Mouse (Mus musculus): ENCODE data around the gene Syt2.

The Syt2 gene

DNA sequence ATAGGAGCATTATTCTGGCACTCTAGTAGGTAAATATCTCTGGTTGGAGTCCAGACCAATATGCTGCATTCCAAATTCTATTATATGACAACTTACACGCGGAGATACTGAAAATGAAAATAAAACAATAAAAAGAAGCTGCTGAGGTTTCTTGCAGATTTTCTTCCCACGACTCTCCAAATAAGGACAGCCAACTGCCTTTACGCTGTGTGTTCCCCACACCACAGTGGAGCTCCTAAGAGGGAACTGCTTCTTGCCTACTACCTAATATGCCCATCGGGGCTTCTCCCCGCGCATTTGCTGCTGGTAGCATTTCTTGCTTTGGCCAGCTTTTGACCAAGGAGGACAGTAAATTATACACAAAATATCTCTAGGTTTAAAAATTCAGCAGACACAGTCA is 155.3 kb downstream of the Syt2 start:
- ATAC-seq (ENCODE audit: insufficient number of reproducible peaks, low FRiP score, low TSS enrichment), result no peak

DNA sequence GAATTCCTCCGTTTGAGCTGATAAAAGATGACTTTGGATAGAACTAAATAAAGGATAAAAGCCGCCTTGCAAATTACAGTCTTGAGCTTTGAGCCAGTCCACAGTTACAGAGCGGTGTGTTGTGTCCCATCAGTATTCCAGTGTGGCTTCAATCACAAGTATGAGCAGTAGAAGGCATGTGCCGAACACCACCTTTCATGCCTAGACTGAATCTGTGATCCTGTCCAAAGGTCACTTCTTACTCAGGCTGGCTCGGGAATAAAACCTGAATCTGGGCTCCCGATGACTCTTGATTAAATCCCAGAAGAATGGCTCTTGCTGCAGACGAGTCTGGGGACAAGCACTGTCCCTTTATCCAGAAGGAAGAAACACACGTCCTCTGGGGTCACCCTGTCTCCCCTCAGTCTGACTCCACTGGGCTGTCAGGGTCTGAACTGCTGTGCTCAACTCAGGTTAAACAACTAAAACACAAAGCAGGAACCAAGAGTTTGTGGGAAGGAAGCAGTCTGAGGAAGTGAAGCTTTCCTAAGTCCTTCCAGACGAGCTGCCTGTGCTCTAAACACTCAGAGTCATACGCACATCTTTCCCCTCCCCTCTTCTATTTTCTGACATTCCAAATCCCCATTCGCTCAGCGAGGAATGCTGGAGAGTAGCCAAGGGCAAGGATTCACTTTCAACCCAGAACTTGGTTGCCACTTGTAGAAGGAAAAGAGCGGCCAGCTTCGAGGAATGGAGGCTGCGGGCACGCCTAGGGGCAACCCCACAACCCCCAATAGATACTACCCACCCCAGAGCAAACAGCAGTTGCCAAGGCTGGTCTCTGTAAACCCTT is 157.0 kb downstream of the Syt2 start:
- no peak for ATAC-seq (ENCODE audit: insufficient number of reproducible peaks, low FRiP score, low TSS enrichment)

DNA sequence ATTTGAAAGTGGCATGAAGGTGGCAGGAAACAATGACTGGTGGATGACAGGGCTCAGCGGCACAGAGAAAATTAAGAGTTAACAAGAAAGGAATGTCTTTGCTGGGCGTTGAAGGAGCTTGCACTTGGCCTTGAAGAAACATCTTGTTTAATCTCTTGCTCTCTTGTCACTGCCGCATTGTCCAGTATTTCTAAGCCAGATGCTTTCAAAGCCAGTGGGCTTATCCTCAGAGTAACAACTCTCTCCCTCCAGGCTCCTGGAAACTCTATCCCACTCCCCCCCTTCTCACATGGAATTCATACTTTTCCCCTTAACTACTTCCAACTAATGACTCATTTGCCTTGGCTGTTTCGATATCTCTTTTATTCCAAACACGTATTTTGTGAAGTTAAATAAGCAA is 157.9 kb downstream of the Syt2 start:
- no peak for ATAC-seq (ENCODE audit: insufficient number of reproducible peaks, low FRiP score, low TSS enrichment)

DNA sequence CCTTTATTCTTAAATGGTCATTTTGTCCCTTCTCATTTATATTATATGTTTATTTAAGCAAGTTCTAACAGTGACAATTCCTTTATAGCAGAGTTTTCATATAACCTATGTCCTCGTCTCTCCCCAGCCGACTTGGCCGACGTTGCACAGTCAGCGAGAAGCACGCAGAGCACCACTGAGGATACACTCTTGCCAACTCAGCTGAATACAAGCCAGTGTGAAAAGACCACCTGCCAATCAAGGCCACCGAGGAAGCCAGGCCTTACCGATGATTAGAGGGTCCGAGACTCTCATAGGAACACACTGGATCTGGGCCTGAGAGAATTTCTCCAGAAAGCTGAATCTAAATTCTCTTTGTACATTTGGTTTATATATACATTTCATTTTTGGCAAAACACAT is 159.0 kb downstream of the Syt2 start:
- no peak for ATAC-seq (ENCODE audit: insufficient number of reproducible peaks, low FRiP score, low TSS enrichment)
